ENCODE assay signal across 13 mouse cellular contexts in the genomic region with DNA sequence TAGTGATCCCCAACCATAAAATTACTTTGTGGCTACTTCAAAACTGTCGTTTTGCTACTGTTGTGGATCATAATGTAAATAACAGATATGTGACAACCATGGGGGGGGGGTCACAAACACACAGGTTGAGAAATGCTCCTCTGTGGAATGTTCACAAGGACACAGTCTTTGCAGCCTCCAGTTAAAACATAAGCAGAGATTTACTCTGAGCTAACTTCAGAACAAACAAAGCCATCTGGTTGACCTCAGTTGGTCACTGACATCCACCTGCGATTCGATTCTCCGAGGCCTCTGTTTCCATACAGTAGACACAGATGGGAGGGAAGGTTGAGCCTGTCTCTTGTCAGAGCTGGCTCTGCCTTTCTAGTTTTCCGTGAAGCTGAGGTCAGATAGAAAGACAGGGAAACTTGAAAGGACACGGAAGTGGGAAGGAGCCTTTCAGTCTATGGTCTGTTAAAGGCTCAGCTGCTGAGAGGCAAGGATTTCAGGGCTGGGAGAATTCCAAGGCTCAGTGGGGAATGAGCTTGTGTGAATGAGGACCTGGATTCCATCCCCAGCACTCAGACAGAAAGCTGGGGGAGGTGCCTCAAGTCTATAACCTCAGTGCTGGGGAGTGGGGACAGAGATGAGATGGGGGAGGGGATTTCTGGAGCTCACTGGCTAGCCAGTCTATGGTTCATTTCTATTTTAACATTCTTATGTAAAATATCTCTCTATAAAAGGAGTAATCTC.
DNase-seq lines count a peak whose midpoint lies in the region; ATAC-seq and TF ChIP-seq lines count a peak whose summit lies in the region.
"Had no signal": no experiment of that assay in that cellular context is flagged by ENCODE, and none has a peak within 500 bp of the region (broad histone marks: within the 10 kb centered on the region; RNA-seq: fewer than 3 reads in every experiment).

No protein-coding gene starts in this region.

- TF ChIP-seq POLR2A in limb, embryonic 14.5 days (IDR thresholded peaks at IDR 0.05; ENCODE audit: borderline replicate concordance, extremely low read depth, insufficient read depth, insufficient read length) = no peak
- no peak for TF ChIP-seq POLR2A in thymus, adult 2 months (IDR thresholded peaks at IDR 0.05; ENCODE audit: control insufficient read depth, extremely low read depth, insufficient read depth, low read length, poor library complexity)

- WGBS in heart, embryonic 15.5 days = 23% methylated on average over 6 of the region's 6 CpGs
- WGBS in limb, embryonic 14.5 days = 38% methylated on average over 6 of the region's 6 CpGs
- 85% methylated on average over 6 of the region's 6 CpGs for WGBS in thymus, adult 2 months

- H3K36me3 ChIP-seq in heart, embryonic 15.5 days = no peaks in the 10 kb centered on the region
- no peaks in the 10 kb centered on the region for H3K36me3 ChIP-seq in limb, embryonic 14.5 days (ENCODE audit: control insufficient read depth, insufficient read depth, low read length)
- H3K36me3 ChIP-seq in thymus, adult 2 months (ENCODE audit: control insufficient read depth, insufficient read depth, low read length) = no peaks in the 10 kb centered on the region
- H3K36me3 ChIP-seq: G1E had no signal

- no peak overlapping the region for H3K4me2 ChIP-seq in heart, embryonic 15.5 days
- H3K4me2 ChIP-seq in limb, embryonic 14.5 days (replicated peaks; ENCODE audit: low read depth, low read length, severe bottlenecking) = no peak overlapping the region

- ATAC-seq in heart, embryonic 15.5 days (replicated peaks; ENCODE audit: insufficient number of reproducible peaks, insufficient read depth, low FRiP score, low read depth) = no peak
- ATAC-seq in limb, embryonic 14.5 days (ENCODE audit: low FRiP score, low read depth) = peak; percentile 53; the same call in 1 of the 2 replicates

- H3K27ac ChIP-seq in heart, embryonic 15.5 days = 0 out of 2 replicates have a peak overlapping the region, but pooled peaks have one; percentile 18
- H3K27ac ChIP-seq in limb, embryonic 14.5 days (replicated peaks; ENCODE audit: low read depth, low read length) = no peak overlapping the region
- H3K27ac ChIP-seq in thymus, adult 2 months (ENCODE audit: control insufficient read depth, insufficient read depth, low read length) = no peak overlapping the region

- no peak overlapping the region for H3K4me3 ChIP-seq in heart, embryonic 15.5 days
- H3K4me3 ChIP-seq in limb, embryonic 14.5 days (replicated peaks; ENCODE audit: low read length) = no peak overlapping the region
- H3K4me3 ChIP-seq in thymus, adult 2 months (ENCODE audit: control insufficient read depth, insufficient read depth, low read length) = no peak overlapping the region
- H3K4me3 ChIP-seq: myocyte had no signal

- no peaks in the 10 kb centered on the region for H3K9me3 ChIP-seq in heart, embryonic 15.5 days (replicated peaks)
- H3K9me3 ChIP-seq in limb, embryonic 14.5 days (ENCODE audit: control insufficient read depth, low read length) = no peaks in the 10 kb centered on the region

- H3K4me1 ChIP-seq in heart, embryonic 15.5 days (replicated peaks) = peaks cover 13% of the 10 kb centered on the region
- 0 out of 2 replicates have a peak, but pooled peaks cover 2% of the 10 kb centered on the region for H3K4me1 ChIP-seq in limb, embryonic 14.5 days (ENCODE audit: control insufficient read depth, insufficient read depth, low read length)
- no peaks in the 10 kb centered on the region for H3K4me1 ChIP-seq in thymus, adult 2 months (replicated peaks; ENCODE audit: control insufficient read depth, insufficient read depth, low read length)

- no peak for TF ChIP-seq CTCF in thymus, adult 2 months (IDR thresholded peaks at IDR 0.05; ENCODE audit: borderline replicate concordance, control insufficient read depth, extremely low read depth, insufficient read depth, low read length, poor library complexity)

- H3K27me3 ChIP-seq in heart, embryonic 15.5 days = no peaks in the 10 kb centered on the region
- H3K27me3 ChIP-seq in limb, embryonic 14.5 days (ENCODE audit: control insufficient read depth, insufficient read depth, low read length) = no peaks in the 10 kb centered on the region
- no peaks in the 10 kb centered on the region for H3K27me3 ChIP-seq in thymus, adult 2 months (ENCODE audit: control insufficient read depth, insufficient read depth, low read length)

- peak; percentile 29 for DNase-seq in embryo, embryonic 10.5 days (ENCODE audit: low spot score)
- DNase-seq in embryo, embryonic 9.5 days (ENCODE audit: extremely low spot score) = no peak
- no peak for DNase-seq in heart, postnatal 4 days
- peak; percentile 60 for DNase-seq in Muller cell, postnatal 12 days (ENCODE audit: inconsistent ontology term)
- DNase-seq in limb, embryonic 14.5 days (ENCODE audit: low spot score) = peak; percentile 36
- DNase-seq in urinary bladder, postnatal 10 days (ENCODE audit: low spot score) = no peak
- DNase-seq in thymus, adult 2 months = no peak
- DNase-seq: cerebellum, postnatal 36 days; gastrocnemius, postnatal 10 days; lung, adult 2 months had no signal

- H3K9ac ChIP-seq in heart, embryonic 15.5 days = no peak overlapping the region
- no peak overlapping the region for H3K9ac ChIP-seq in limb, embryonic 14.5 days (ENCODE audit: low read depth, low read length, severe bottlenecking)

Comparison
In these comparisons a context has a peak if more than half of its experiments do, and no peak if none do; other contexts are left out.
1. DNase-seq: peak in embryo, embryonic 10.5 days (single experiment), Muller cell, postnatal 12 days (single experiment) and limb, embryonic 14.5 days (single experiment); none in embryo, embryonic 9.5 days (single experiment), heart, postnatal 4 days (single experiment), urinary bladder, postnatal 10 days (single experiment) and thymus, adult 2 months (single experiment).